Mouse (Mus musculus) C2C12 (cell line): ENCODE measurements around the gene Mrap2.

Source experiments
- CEBPB ChIP-seq: IDR thresholded peaks from one replicate; pipeline ENCODE4 v1.6.1; 2011; ENCODE audit warnings: low read depth, mild to moderate bottlenecking, control low read depth, moderate library complexity
- CTCF ChIP-seq: IDR thresholded peaks from one replicate; pipeline ENCODE4 v1.5.1; 2011; ENCODE audit not compliant: control insufficient read depth, insufficient read depth, insufficient read length
- FOSL1 ChIP-seq: IDR thresholded peaks from one replicate; pipeline ENCODE4 v1.8.0; 2011; ENCODE audit warnings: mild to moderate bottlenecking, low read length; ENCODE audit not compliant: poor library complexity, insufficient read depth, severe bottlenecking
- MAX ChIP-seq: IDR thresholded peaks from one replicate; pipeline ENCODE4 v1.6.1; 2011; ENCODE audit warnings: mild to moderate bottlenecking, control low read depth
- MYOD1 ChIP-seq: IDR thresholded peaks from one replicate; pipeline ENCODE4 v1.6.1; 2011; ENCODE audit warnings: low read depth; ENCODE audit not compliant: control insufficient read depth, insufficient read length
- MYOG ChIP-seq: IDR thresholded peaks from one replicate; pipeline ENCODE4 v1.6.1; 2011; ENCODE audit not compliant: control insufficient read depth, insufficient read length; ENCODE audit errors: extremely low read depth
- USF1 ChIP-seq: IDR thresholded peaks from one replicate; pipeline ENCODE4 v1.6.1; 2011; ENCODE audit warnings: low read depth, mild to moderate bottlenecking, control low read depth, moderate library complexity

- no peak for TF ChIP-seq CTCF
- no peak for TF ChIP-seq MAX
- no peak for TF ChIP-seq MYOG
- no peak for TF ChIP-seq FOSL1
- TF ChIP-seq USF1: no peak
- no peak for TF ChIP-seq MYOD1
- no peak for TF ChIP-seq CEBPB
Observed at GRCm38 (mm10) chr9:87147927-87148326, 3.8 kb downstream of the Mrap2 start.
